Mouse (Mus musculus) ovary, postnatal 36 days (tissue): ENCODE data around the gene Vps54.
"Not testable (repeated sequence)": the region's sequence is repeated elsewhere in the genome, so short reads cannot be mapped to it uniquely, and the experiment has no call there.

ENCODE experiments used
- DNase-seq: peaks from one replicate; pipeline ENCODE4 v3.0.0; 2022; ENCODE audit warnings: low spot score, mixed read lengths

The Vps54 gene

DNA sequence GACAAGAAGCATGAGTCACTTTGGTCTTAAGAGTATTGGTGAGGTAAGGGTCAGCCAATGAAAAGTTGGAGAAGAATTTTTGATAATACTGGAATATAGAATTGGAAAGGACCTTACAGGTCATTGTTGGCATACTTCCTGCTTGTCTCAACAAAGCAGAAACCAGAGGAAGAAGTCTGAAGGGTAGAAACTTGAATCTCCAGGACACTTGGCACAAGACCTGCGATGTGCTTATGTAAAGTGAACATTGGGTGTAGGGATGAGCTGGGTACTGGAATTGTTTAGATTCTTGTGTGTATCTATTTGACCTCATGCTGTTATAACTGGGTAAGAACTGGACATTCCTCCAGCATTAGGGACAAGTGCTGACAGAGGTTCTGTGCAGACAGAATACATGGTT, 2.3 kb downstream of the Vps54 start:
- DNase-seq = no peak

GRCm38 (mm10) chr11:21247203-21247865, 8.3 kb downstream of the Vps54 start:
- DNase-seq = no peak

DNA sequence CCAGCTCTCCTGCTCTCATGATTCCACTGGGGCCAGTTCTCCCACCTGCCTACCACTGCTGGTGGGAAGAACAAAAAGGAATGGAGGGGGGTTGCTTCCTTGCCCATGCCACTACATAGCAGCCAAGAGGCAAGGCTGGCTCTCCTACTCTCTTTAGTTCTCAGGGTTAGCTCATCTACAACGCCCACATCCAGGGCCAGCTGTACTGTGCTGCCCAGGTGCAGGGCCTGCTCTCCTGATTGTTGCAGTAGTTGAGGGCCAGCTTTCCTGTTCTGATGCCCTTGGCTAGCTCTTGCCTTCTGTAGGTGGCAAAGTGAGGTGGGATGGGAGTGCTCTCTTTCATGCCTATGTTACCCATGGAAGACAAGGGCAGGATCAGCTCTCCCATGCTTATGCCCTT, 8.9 kb downstream of the Vps54 start:
- no peak for DNase-seq

DNA sequence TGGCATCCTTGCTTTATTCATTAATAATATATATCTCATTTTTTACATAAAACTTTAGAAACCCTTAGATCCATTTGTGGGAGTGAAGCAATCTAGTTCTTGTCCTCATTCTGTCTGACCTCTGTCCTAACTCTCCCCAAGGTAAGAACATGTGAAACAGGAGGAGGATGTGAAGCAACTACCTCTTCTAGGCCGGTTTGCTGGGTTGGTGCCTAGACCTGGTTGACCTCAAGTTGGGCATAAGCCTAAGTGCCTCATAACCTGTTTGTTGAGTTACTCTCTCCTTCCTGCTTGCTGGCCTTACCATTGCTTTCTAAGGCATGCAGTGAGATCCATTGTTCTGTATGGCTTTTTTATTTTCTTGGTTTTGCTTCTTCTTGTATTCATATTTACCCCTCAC, 11.3 kb downstream of the Vps54 start:
- no peak for DNase-seq

DNA sequence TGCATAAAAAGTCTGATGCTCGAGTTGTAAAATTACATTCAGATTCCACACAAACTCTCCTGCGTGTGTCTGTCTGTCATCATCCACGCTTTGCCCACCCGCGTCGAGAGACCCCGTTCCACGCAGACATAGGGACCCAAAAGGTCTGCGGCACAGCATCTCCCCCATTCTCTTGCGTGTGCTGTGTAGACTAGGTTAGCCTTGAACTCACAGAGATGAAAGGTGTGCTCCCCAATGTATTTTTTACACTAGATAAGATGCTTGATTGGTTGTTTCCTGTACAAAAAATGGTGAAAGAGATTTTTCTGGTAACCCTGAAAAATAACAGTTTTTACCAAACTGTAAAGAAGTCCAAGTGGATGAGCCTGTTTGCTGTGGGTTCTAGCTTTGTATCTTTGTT, 19.5 kb downstream of the Vps54 start:
- not testable (repeated sequence) for DNase-seq

DNA sequence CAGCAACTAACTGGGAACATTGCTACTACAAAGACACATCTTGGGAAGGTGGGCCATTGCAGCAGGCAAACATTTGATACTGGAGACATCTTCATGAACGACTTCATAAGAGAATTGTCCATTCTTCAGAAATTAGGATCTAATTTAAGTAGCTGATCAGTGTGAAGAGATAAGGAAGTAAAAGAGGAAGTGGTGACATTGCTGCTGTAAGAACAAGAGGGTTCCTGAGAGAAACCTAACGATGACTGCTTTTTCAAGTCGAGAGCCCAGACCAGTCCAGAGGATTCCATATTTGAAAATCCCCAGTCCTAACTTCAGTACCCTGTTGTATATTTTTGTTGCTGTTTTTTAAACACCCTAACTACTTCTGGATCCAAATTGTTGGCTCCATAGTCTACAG, 26.3 kb downstream of the Vps54 start:
- DNase-seq = no peak

- no peak for DNase-seq
Measured at GRCm38 (mm10) chr11:21276151-21276550, 37.1 kb downstream of the Vps54 start.

DNA sequence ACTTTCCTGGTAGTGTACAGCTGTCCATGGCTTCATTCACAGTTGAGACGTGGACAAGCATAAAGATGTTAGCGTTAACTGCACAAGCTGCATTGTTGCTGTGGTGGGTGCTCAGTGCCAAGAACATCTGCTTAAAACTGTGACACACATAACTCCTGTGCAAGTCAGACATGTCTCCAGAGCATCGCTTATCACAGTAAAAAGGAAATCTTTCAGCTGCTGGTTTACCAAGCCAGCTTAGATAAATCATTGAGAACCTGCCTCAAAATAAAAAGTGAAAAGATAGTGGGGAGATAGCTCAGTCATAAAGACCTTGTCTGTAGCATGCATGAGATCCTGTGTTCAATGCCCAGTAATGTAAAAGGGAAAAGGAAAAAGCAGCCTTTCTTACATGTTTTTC, 47.3 kb downstream of the Vps54 start:
- DNase-seq = no peak

DNA sequence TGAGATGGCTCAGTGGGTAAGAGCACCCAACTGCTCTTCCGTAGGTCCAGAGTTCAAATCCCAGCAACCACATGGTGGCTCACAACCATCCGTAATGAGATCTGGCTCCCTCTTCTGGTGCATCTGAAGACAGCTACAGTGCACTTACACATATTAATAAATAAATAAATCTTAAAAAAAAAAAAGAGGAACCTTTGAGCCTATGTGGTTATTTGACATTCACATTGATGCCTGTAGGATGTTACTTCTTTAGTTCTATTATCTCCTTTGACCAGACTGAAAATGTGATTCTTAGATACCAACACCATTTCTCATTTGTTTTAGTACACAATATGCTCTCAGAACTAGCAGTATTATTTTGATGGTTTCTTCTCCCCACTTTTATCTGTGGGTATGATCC, 49.1 kb downstream of the Vps54 start:
- not testable (repeated sequence) for DNase-seq

- no peak for DNase-seq
Measured at GRCm38 (mm10) chr11:21295486-21295885, 56.4 kb downstream of the Vps54 start.

DNA sequence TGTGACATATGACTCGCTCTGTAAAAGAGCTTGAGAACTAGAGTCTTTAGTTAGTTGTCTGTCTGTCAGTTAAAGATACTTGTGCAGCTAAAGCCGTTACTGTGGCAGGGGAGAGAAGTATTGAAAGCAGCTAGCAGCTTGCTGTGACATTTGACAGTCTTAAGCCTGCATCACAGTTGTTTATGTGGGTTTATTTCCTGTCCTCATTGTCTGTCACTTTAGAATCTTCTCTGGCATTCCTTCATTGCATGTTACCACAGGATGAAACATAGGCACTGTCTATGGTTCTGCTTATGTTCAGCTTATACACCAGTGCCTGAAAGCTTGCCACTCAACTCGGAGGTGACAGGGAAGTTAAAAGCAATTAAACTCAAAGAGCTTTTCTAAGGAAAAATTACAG, 64.5 kb downstream of the Vps54 start:
- DNase-seq = no peak

- DNase-seq = no peak
Measured at GRCm38 (mm10) chr11:21307078-21307668, 68.1 kb downstream of the Vps54 start.

DNA sequence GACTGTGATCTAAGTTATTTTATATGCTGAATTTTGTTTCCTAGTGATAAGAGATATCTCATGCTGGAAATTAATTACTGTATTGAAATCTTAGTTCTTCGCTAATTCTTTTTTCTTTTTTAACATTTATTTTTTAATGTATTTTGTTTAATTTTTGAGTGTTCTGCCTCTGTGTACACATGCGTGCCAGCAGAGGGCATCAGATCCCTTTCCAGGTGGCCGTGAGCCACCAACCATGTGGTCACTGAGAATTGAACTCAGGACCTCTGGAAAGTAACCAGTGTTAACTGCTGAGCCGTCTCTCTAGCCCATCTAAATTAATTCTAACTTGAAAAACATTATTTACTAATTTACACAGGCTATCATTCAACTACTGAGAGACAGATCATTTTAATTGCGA, 69.0 kb downstream of the Vps54 start:
- no peak for DNase-seq

DNA sequence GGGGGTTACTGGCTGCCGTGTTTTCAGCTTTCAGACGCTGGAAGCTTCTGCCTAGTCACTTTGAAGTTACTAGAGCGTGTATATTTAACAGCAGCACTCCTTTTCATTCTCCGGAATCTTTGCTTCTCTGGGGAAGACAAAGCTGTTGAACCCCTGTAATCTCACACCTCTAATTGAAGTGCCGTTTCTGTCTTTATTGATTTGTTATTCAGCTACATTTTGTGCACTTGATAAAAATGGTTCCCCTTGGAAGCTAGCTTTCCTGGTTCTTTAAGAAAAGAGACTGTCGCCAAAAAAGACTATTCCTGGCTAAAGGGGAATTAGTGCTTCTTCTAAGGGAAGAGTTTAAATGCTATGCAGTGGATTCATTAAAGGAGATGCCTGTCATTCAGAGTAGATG, 70.4 kb downstream of the Vps54 start:
- DNase-seq = no peak

DNA sequence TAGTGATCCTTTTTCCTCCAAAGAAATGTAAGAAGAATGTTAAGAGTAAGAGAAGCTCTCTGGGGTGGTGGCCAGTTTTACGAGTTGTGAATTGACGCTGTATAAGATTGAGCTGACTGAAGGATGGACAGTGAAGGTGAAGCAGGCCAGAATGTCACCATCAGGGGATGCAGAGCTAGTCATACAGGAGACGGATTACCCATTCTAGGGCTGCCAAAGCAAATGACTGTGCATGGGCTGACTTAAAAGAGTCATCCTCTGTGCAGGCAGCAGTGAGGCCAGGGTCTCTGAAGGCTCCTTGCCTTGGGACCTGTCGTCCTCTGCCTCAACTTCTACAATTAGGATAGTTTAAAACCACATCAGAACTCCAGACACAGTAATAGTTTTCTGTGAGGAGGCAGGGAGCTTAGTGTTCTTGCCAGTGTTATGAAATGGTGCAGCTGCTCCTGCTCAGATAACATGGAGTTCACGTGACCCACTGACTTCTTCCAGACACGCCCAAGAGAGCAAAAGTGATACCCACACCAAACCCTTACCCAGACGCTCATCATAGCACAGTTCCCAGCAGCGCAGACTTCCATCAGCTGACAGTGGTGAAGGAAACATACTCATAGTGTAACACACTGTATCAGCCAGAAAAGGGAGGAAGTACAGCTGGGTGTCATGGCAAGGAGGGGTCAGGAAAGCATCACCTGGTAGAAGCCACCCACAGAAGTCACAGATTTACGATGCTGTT, 75.0 kb downstream of the Vps54 start:
- DNase-seq = no peak

DNA sequence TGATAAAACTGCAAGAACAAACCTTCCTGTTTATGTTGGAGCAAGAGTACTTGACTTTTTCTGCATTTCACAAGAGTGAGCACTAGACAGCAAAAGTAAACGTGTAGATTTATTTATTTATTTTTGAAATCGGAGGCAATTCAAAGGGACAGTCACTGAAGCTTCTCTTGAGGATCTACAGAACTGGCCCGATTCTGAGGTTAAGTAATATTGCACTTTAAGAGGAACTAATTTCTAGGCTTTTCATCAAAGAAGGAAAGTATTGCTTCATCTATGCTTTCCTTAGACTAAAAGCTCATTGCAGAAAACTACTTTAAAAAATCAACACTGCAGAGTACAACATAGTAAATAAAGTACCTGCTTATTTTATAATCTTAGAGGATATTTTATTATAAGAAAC, 82.5 kb downstream of the Vps54 start:
- no peak for DNase-seq

GRCm38 (mm10) chr11:21322349-21322748, 83.3 kb downstream of the Vps54 start:
- DNase-seq = no peak

DNA sequence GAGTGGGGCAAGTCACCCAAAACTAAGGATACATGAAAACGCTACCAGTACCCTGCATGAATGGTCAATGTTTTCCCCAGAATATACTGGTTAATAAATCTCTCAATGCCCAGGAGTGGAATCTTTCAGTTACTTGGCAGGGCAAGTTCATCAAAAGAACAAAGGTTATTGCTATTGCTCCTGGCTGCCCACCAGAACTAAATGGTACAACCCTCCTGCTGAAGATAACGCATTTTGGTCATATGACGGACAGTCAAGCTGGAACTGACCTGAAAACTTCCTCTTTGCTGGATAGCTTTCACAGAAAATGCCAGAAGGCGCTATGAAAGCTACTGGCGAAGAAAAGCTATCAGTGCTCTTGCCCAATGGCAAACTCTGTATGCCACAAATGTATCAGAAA, 86.7 kb downstream of the Vps54 start:
- no peak for DNase-seq

- no peak for DNase-seq
Measured at GRCm38 (mm10) chr11:21326770-21327169, 87.7 kb downstream of the Vps54 start.

DNA sequence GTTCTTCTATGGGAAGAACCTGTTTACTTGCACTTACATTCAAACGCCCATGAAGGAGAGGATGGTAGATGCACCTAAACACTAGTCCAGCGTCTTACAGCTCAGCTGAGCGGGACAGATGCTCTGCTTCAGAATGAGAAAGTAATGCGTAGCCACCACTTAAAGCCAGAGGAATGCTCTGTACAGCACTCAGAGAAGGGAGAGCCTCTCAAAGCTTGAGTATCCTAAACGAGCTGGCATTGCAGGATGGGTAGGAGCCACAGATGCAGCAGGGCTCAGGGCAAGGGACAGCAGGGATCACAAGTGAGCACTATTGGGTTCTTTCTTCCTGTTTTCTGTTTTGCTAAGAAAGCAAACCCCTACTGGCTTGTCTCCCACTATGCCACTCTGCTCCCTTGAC, 88.4 kb downstream of the Vps54 start:
- no peak for DNase-seq

DNA sequence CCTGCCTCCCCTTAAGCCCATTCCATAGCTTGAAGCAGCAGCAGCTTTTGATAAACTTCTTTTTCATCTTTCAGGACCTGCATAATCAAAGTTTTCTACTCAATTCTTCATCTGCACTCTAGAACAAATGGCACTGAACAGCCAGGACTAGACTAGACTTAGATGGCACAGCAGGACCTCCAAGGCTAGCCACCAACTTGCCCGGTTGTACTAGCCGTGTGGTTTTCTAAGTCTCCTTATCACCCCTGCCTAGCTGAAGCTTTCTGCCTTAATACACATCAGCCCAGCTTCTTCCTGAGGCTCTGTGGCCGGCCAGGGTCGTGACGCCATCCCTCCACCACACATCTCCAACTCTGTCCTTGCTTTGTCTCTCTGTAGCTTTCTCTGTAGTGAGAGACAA, 89.1 kb downstream of the Vps54 start:
- no peak for DNase-seq

DNA sequence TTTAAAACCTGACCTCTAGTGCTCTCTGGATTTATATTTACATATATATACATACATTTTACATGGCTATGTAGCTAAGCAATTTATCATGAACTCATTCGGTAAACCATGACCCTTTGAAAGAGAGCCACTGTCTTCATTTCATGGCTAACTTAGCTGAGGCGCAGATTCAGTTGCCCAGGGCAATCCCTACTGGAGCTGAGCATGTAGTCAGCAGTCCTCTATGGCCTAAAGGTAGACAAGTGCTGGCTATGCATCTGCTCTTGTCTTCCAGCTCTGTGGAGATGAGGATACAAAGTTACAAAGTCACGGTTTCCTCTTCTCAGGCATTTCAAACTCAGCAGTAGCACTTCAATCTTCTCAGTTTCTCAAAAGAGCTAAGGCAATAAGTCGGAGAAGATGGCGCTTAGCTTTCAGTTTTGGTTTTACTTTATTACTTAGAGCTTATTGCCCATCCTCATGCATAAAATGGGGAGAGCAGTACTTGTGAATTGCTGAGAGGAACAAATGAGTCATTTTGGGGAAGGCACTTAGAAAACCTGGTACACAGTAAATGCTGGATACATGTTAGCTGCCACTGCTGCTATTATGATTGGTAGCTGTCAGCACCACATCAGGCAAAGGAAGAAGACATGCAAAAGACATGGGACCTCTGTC, 93.7 kb downstream of the Vps54 start:
- DNase-seq = no peak

DNA sequence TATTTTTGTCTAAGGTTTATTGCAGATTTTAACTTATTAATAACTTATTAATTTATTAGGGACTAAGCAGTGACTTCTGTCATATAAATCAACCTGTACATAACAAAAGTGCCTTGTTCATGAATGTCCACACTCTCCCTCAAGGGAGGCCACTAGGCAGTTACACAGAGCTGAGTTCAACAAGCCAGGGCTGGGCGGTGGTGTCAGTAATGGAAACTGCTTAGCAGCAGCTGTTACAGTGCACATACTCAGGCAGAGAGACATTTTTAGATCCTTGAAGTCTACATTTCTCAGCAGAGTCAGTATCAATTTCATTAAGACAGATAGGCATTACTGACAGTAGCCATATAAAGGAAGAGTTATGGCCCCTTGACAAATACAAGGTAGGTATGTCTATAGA, 98.8 kb downstream of the Vps54 start:
- DNase-seq = no peak
